Mouse (Mus musculus): ENCODE measurements around the gene Polg.

DNA sequence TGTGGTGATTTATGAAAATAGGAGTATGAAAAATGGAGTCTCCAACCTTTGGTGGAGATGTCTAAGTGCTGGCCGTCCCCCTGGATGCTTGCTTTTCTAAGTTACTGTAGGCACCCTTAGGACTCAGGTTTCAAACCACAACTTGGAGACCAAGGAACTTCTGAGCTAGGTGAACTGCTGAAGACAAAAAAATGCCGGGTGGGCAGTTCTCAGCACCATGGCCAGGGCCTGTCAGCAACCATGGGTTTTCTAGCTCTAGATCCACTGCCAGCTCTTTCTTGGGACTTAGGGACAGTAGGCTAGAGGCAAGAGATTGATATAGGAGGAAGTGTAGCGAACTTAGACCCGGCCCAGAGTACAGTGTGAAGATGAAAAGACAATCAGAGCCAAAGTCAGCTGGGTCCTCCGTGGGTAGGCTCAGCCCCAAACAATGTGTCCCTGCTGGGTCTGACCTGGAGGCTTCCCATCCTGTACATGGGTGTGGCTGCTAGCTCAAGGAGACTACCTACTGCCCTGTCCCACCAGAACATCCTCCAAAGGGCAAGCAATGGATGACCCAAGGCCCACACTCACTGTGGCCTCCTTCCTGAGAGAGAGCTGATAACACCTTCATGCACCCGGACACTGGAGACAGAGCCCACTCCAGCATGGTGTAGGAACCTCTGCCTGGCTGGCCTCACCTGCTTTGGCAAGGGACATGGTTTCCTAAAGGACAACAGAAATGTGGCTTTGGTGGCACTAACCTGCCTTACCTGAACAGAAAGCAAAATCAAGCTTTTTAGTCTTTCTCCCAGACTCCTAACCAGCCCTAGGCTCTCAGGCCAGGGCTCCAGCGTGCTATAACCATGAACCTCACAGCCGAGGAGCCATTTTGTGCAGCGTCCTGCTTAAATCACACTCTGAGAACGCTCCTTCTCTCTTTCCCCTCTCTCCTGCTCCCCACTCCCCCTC lies 36.3 kb upstream of the Polg start:
- TF ChIP-seq CTCF (IDR thresholded peaks at IDR 0.05; ENCODE audit: low read depth) (no peak), EP300 (IDR thresholded peaks at IDR 0.05; ENCODE audit: low read depth) (no peak)

Data from liver, embryonic 14.5 days (tissue).